Mouse (Mus musculus) left cerebral cortex, postnatal 25 days (tissue): ENCODE data around the gene Bricd5. TPM values are rescaled to one million over a fixed set of nuclear protein-coding genes. Genes with fewer than 3 reads are reported as not detected.
"Not testable (repeated sequence)": the region's sequence is repeated elsewhere in the genome, so short reads cannot be mapped to it uniquely, and the experiment has no call there.

Source experiments
- DNase-seq, 2 experiments: peaks; one replicate each; pipeline ENCODE4 v3.0.0; 2022; ENCODE audit warnings: low spot score in 2 of 2, mixed read lengths in 1 of 2
- intact Hi-C: fragments of 180-260 bp; cut with DNase I; formaldehyde crosslinking; loops from one replicate; pipeline ENCODE4 v1.15.1; 2025
- total RNA-seq, 2 experiments: library from RNA; stranded (reverse); gene quantifications; 2 replicates each; pipeline ENCODE4 v1.2.3; 2021

The Bricd5 gene
- 1 to 10 TPM; 1.4 to 1.6 TPM for total RNA-seq

DNA sequence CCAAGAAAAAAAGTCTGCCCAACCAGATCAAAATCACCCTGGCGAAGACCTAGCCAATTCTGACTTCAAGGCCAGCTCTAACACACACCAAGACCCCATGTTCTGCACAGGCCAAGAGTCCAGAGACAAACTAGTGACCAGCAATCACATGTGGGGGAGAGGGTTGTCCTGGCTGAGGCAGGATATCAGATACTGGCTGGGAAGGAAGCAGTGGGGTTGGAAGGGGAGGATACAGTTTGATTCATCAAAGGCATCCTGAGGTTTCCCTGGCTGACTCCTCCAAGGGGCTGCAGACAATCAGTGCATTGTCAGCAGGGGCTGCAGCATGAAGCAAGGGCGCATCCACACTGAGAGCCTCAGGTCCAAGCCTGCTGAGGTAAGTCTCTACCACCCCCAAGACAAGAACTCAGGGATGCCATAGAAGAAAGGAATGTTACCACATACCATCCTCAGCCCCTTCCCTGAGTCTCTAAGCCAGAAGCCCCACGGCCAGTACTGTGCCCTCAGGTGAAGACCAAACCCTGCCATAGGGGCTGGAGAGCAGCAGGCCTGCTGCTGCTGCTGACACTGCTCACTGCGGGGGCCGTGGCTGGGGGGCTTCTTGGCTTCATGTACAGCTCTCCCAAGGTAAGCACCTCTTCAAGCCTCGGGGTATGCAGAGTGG is at the start of gene Bricd5:
Bricd5 (plus strand) TSS at position 273 of the 664 bp plus-strand sequence.
- no peak for DNase-seq
- intact Hi-C loops = no loop called here

DNA sequence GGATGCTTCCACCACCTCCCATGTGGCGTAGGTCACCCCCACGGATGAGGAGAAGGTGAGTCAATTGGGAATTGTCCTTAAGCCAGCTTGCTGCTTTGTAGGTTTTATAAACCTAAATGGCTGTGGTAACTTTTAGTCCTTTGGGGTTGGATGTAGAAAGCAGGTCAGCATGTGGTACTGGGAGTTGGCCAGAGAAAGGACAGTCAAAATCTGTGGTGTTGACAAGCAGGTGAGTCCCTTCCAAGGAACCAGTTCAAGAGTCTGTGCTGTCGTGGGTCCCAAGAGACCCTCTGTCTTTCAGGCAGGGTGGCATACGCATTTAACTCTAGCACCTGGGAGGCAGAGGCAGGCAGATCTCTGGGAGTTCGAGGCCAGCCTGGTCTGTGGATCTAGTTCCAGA is 49.2 kb upstream of the Bricd5 start:
- intact Hi-C loops = no loop called here
- DNase-seq = no peak

DNA sequence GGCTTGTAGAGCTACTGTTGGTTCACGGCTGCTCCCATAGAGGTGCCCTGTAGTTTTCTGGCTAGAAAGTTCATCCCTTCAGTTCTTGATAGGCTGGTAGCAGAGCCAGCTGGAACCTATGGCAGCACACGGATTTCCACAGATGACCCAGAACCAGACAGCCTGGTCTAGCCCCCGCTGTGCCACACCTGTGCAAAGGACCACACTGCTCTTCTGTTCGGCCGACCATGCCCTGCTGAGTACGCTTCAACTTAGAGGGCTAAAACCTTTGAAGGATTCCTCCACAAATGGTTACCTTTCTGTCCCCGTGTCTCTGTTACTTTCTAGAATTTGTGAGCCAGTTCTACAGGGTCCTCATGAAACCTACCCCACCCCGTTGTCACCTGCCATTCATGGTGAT is 48.4 kb upstream of the Bricd5 start:
- intact Hi-C loops, DNase-seq: not testable (repeated sequence)

- DNase-seq = no peak
- intact Hi-C loops = no loop called here
Measured at GRCm38 (mm10) chr17:24425905-24426304, 47.8 kb upstream of the Bricd5 start.

DNA sequence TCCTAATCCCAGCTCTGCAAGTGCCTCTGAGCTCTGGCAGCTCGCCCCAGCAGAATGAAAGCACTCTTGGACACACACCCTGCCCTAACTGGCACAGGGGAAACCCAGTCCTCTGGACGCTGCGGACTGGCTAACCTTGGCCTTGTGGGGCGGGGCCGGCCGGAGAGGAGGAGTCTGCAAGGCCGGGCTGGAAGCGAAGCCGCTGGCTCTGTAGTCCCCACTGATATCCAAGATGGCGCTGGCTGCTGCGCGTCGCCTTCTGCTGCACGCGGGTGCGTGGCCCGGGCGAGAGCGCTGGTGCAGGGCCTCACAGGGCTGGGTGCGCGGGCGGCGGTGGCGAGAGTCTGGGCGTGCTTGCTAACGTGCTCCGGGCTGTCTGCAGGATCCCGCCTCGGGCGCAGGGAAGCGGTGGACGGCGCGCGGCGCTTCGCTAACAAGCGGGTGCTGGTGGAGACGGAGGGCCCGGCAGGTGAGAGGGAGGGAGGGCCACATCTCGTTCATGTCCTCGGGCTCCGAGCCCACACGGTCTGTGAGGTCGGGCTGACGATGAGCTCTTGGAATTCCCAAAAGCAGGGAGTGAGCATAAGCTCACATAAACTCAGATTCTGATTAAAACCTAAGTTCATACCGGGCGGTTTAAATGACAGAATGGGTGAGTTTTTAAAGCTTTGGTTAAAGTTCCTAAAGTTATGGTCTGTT is 47.1 kb upstream of the Bricd5 start, which contains the start of gene Eci1:
Eci1 (plus strand) TSS at position 171 of the 699 bp plus-strand sequence.
- DNase-seq = peak; percentile 88 to 93
- intact Hi-C loops = no loop called here

GRCm38 (mm10) chr17:24427170-24427557 is 46.5 kb upstream of the Bricd5 start:
- no peak for DNase-seq
- intact Hi-C loops = no loop called here

GRCm38 (mm10) chr17:24429201-24429983 is 44.3 kb upstream of the Bricd5 start:
- intact Hi-C loops = no loop called here
- no peak for DNase-seq

GRCm38 (mm10) chr17:24437016-24437415 is 36.7 kb upstream of the Bricd5 start:
- intact Hi-C loops = no loop called here
- DNase-seq = peak in 1 of 2 experiments; percentile 50

DNA sequence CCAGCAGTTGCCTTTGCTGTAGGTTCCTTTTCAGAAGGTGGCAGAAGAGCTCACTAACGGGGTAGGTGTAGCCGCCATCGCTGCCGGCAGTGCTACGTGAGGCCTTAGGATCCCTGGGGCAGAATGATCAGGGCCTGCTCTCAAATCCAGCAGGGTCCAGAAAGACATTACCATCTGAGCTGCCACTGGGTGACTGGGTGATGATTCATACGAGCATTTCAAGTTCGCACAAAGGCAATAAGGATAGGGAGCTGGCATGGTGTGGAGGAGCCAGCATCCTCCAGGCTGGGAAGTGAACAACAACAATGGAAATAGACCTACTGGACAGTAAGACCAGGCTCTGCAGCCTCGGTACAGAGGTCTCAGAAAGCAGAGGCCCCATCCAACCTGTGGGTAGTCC is 33.3 kb upstream of the Bricd5 start:
- DNase-seq = no peak
- intact Hi-C loops = no loop called here

GRCm38 (mm10) chr17:24441148-24441547 is 32.5 kb upstream of the Bricd5 start:
- intact Hi-C loops = no loop called here
- no peak for DNase-seq

GRCm38 (mm10) chr17:24442107-24442506 is 31.6 kb upstream of the Bricd5 start:
- intact Hi-C loops = no loop called here

GRCm38 (mm10) chr17:24442632-24443155 is 31.0 kb upstream of the Bricd5 start, which contains the start of gene Dnase1l2:
TSS of gene Dnase1l2 (minus strand) at chr17:24443105.
- DNase-seq = no peak
- intact Hi-C loops = no loop called here

More at GRCm38 (mm10) chr17:24442107-24442506, 31.6 kb upstream of the Bricd5 start:
- DNase-seq = no peak

DNA sequence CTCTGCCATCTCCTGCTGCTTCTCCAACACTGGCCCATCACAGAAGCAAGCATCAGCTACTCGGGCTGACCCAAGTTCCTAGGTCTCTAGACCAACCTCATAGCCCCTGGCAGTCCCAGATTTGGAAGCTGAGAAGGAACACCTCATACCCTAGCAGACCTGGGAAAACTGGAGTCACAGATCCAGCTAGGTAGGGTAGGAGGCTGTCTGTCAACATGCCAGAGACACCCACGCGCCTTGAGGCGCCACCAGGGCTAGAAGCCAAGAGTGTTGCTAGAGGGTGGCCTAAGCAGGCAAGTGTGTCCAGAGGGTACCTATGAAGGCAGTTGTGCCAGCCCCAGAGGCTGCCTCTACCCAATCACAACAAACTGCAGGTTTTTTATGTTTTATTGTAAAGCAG is 30.3 kb upstream of the Bricd5 start:
- DNase-seq = peak in 1 of 2 experiments; percentile 63
- intact Hi-C loops = no loop called here

GRCm38 (mm10) chr17:24446590-24446989 is 27.1 kb upstream of the Bricd5 start:
- intact Hi-C loops = no loop called here
- no peak for DNase-seq

GRCm38 (mm10) chr17:24449507-24449906 is 24.2 kb upstream of the Bricd5 start:
- DNase-seq = no peak
- intact Hi-C loops = no loop called here

GRCm38 (mm10) chr17:24451220-24451619 is 22.5 kb upstream of the Bricd5 start:
- no peak for DNase-seq
- intact Hi-C loops = loop anchor here (5.0 kb wide), 1 partner anchor 34 kb away; no protein-coding TSS in a partner anchor

- intact Hi-C loops = loop anchor here (5.0 kb wide), 1 partner anchor 36 kb away; no protein-coding TSS in a partner anchor
- DNase-seq = no peak
Measured at GRCm38 (mm10) chr17:24453372-24453771, 20.3 kb upstream of the Bricd5 start.

DNA sequence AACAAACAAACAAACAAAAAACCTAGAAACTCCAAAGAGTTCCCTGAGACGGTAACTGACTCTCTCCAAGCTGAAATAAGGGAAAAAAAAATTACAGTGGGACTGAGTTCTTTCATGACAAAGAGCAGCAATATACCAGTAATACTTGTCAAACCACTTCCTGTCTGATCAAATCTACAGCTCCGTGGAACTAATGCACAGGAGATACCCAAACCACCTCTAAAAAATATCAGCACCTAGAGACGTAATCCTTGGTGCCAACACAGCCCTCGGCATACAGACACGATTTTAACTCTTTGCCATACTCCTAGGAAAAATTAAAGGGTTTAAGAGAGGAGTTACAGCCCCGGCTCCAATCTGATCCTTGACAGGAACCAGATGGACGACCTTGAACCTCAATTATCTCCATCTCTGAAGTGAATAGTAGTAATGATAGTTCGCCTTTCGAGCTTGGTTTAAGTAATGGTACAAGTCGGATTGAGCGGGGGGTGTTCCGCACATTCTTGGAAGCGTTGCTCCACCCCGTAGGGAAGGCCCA is 19.4 kb upstream of the Bricd5 start:
- DNase-seq = no peak
- intact Hi-C loops = loop anchor here (5.0 kb wide), 1 partner anchor 37 kb away; no protein-coding TSS in a partner anchor

- peak; percentile 98 to 100 for DNase-seq
- intact Hi-C loops = loop anchor here (5.0 kb wide), 1 partner anchor 38 kb away; no protein-coding TSS in a partner anchor
Measured at GRCm38 (mm10) chr17:24454756-24455522, 18.7 kb upstream of the Bricd5 start.
